Mouse (Mus musculus): ENCODE measurements around the gene Heatr4.
"Not testable (repeated sequence)": the region's sequence is repeated elsewhere in the genome, so short reads cannot be mapped to it uniquely, and the experiment has no call there.

DNA sequence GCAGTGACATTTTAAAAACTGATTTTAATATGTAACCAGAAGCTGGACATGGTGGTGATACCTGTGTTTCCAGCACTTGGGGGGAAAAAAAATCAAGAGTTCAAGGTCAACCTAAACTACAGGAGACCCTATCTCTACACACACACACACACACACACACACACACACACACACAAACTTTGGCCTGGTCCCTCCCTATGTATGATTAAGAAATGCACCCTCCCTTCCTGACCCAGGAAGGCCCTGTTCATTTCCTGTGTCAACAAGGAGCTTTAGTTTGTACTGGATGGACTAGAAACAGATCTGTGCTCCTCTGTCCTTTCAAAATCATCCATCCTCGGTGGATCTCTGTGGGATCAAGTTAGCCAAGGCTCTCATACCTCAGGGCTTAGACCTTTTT is 46.1 kb downstream of the Heatr4 start:
- not testable (repeated sequence) for TF ChIP-seq CTCF, EP300 (IDR thresholded peaks at IDR 0.05; ENCODE audit: low read depth)
